Mouse (Mus musculus) olfactory bulb, adult 2 months (tissue): ENCODE data around the gene Fam72a.

Experiments
- CTCF ChIP-seq: fragments of 200-500 bp; IDR thresholded peaks from 2 replicates; pipeline ENCODE4 v1.5.1; 2012; ENCODE audit warnings: low read depth, mild to moderate bottlenecking, low read length, moderate library complexity; ENCODE audit not compliant: insufficient read depth
- POLR2A ChIP-seq: fragments of 200-500 bp; IDR thresholded peaks from 2 replicates; pipeline ENCODE4 v1.6.1; 2012; ENCODE audit warnings: mild to moderate bottlenecking, low read depth, low read length, moderate library complexity; ENCODE audit not compliant: insufficient read depth

- TF ChIP-seq CTCF (no peak), POLR2A (no peak)
These were observed 13.5 kb upstream of the Fam72a start for GRCm38 (mm10) chr1:131514197-131514596.
